Mouse (Mus musculus) C3H10T1/2 (cell line): Measurements from ENCODE around the gene Trappc10. TPM values are rescaled to one million over a fixed set of nuclear protein-coding genes. Genes with fewer than 3 reads are reported as not detected.

Experiments
- polyA plus RNA-seq, 2 experiments: library from polyadenylated mRNA; unstranded; fragments of >200 nt; fragmentation: generic; extraction: Trizol; gene quantifications; one replicate each; pipeline ENCODE4 v1.2.1; 2012; ENCODE audit warnings: missing spikeins in 2 of 2

Gene Trappc10
- polyA plus RNA-seq: 10 to 100 TPM in 1 of 2 experiments, 1 to 10 TPM in 1; 5.1 to 15.5 TPM

DNA sequence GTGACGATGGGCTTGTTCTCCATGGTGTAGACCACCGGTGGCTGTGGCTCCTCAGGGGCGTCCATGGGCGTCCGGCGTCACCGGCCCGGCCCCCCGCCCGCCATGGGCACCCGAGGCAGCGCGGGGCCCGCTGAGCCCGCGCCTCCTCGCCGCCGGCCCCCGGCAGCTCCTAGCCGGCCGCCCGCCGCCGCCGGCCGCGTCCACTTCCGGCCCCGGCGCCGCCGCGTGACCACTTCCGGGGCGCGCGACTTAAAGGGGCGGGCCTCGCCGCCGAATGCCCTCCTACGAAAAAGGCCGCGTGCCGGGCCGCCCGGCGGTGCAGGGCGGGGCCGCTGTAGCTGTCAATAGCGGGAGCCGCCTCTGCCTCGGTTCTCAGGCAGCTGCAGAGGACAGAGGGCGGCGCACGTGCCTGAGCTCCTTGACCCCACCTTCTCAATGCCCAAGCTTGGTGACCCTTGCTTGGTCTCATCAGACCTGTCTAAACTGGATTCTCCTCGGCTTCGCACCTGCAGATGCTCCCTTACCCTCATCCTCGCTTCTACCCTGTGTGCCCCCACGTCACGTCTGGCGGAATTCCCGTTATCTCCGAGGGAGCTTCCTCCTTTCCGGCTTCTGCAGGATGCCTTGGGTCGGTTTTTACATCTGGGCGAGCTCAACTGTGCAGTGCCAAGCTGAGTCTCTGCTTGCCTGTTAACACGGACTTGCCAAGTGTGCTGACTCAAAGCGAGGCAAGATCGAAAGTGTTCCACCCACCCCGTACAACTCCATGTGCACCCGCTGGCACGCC lies at the start of gene Trappc10:
Gene Trappc10 (minus strand): TSS at position 204 of the 787 bp plus-strand sequence.

DNA sequence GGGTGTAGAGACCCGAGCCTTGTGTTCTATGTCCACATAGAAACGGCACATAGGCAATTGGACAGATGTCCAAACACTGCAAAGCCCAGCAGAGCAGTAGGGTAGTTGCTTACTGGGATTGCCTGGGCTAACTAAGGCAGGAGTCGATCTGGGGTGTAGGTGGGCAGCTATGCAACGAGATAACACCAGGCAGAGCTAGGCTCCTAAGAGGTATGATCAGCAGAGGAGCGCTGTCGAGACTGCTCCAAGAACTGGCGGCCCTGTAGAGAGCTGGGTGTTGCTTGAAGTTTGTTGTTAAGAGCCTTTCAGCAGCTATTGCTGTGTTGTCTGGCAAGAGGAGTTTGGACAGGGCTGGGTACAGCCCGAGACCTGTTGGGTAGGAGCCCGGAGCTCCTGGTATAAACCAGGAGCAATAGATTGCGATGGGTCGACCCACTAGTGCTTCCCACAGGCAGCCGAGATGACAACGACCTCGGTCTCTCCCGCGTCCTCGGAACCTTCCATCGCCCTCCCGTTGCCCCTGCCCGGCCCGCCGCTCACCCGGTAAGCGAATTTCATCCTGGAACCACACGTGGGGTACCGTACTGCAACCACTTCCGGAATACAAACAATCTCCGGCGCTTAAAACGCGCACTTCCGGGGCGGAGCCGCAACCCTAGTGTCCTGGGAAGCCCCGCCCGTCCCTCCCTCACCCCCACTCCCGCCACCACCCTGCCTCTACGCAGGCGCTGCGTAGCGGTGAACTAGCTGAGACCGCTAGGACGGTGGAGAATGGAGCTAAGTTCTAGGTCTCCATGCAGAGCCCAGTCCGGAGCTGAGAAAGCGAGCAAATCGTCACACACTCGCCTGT lies 59.7 kb downstream of the Trappc10 start, which contains the start of gene Pwp2:
Gene Pwp2 (minus strand): TSS at position 619 of the 850 bp plus-strand sequence.

DNA sequence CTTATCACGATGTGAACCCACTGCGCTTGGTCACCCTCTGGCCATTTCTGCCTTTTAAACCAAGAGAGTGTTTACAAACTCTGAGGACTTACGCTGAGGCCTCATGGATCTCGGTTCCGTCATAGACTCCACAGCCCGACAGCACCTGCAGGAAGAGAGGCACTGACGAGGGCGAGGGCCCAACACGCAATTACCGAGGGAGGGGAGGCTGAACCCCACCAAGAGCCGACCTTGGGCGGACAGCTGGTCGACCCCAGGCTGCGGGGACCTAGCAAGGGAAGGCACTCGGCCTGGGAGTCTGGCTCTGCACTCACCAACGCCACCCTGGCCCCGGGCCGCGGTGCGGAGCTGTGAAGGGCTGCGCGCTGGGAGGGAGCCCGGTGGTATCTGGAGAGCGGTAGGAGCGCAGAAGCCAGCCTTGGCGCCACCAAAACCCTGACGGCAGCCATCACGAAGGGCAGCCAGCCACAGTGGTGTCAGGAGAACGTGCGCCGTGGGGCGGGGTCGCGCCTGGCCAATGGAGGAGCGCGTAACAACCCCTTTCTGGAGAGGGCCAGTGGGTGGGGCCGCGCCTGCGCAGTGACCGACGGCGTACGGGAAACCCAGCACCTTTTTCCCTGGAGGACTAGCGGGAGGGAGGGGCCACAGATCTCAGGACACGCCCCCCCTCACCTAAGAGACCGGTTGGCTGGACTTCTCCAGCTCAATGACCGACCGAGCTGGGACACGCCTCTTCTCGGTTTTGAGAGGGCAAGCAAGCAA lies 75.0 kb downstream of the Trappc10 start, which contains the start of gene D10Jhu81e:
Gene D10Jhu81e (minus strand): TSS at position 502 of the 762 bp plus-strand sequence.

Other genes with a start within 250 kb of the Trappc10 start
- 10 to 100 TPM; 46.2 to 73.2 TPM for gene Pfkl, start 234.6 kb downstream of the Trappc10 start, polyA plus RNA-seq
- not detected for gene Dnmt3l, start 202.7 kb downstream of the Trappc10 start, polyA plus RNA-seq
- not detected for gene Aire, start 201.0 kb downstream of the Trappc10 start, polyA plus RNA-seq
- under 1 TPM in 1 of 2 experiments, not detected in 1; 0.02 TPM for gene Icosl, start 175.3 kb downstream of the Trappc10 start, polyA plus RNA-seq
- 100 to 1,000 TPM in 1 of 2 experiments, 10 to 100 TPM in 1; 34.4 to 113 TPM for gene D10Jhu81e, start 74.9 kb downstream of the Trappc10 start, polyA plus RNA-seq
- 10 to 100 TPM; 11.8 to 17.0 TPM for gene Pwp2, start 59.5 kb downstream of the Trappc10 start, polyA plus RNA-seq
- 100 to 1,000 TPM in 1 of 2 experiments, 10 to 100 TPM in 1; 97.7 to 119 TPM for gene Agpat3, start 107.8 kb upstream of the Trappc10 start, polyA plus RNA-seq
- 100 to 1,000 TPM; 168 to 304 TPM for gene Rrp1, start 168.4 kb upstream of the Trappc10 start, polyA plus RNA-seq
- gene Cstb, start 181.0 kb upstream of the Trappc10 start, polyA plus RNA-seq: 100 to 1,000 TPM; 397 to 580 TPM
- 10 to 100 TPM; 12.2 to 23.9 TPM for gene Pdxk, start 220.3 kb upstream of the Trappc10 start, polyA plus RNA-seq